ENCODE assay signal across 9 mouse cellular contexts in genomic region chr3:93130460-93130859, GRCm38 (mm10). TPM values are rescaled to one million over a fixed set of nuclear protein-coding genes. Genes with fewer than 3 reads are reported as not detected.
DNase-seq lines count a peak whose midpoint lies in the region; ATAC-seq and TF ChIP-seq lines count a peak whose summit lies in the region.
"Had no signal": no experiment of that assay in that cellular context is flagged by ENCODE, and none has a peak within 500 bp of the region (broad histone marks: within the 10 kb centered on the region; RNA-seq: fewer than 3 reads in every experiment).

No protein-coding gene starts in this region.

- no peak overlapping the region for H3K4me3 ChIP-seq in heart, embryonic 10.5 days
- no peak overlapping the region for H3K4me3 ChIP-seq in embryonic facial prominence, embryonic 12.5 days
- no peak overlapping the region for H3K4me3 ChIP-seq in hindbrain, embryonic 14.5 days (replicated peaks; ENCODE audit: low read length)
- H3K4me3 ChIP-seq in midbrain, embryonic 11.5 days (ENCODE audit: low read depth, low read length) = no peak overlapping the region
- no peak overlapping the region for H3K4me3 ChIP-seq in small intestine, adult 2 months (ENCODE audit: low read depth, low read length)
- H3K4me3 ChIP-seq: lung, embryonic 15.5 days had no signal

- H3K36me3 ChIP-seq in heart, embryonic 10.5 days = no peaks in the 10 kb centered on the region
- no peaks in the 10 kb centered on the region for H3K36me3 ChIP-seq in embryonic facial prominence, embryonic 12.5 days
- H3K36me3 ChIP-seq in hindbrain, embryonic 14.5 days (replicated peaks; ENCODE audit: control insufficient read depth, insufficient read depth) = no peaks in the 10 kb centered on the region
- H3K36me3 ChIP-seq in midbrain, embryonic 11.5 days (ENCODE audit: control insufficient read depth, insufficient read depth, low read length) = no peaks in the 10 kb centered on the region
- no peaks in the 10 kb centered on the region for H3K36me3 ChIP-seq in small intestine, adult 2 months (ENCODE audit: control insufficient read depth, insufficient read depth, low read length)
- H3K36me3 ChIP-seq: lung, embryonic 15.5 days had no signal

- 18% methylated on average over 3 of the region's 3 CpGs for WGBS in heart, embryonic 10.5 days
- WGBS in embryonic facial prominence, embryonic 12.5 days = 15% methylated on average over 3 of the region's 3 CpGs
- WGBS in hindbrain, embryonic 14.5 days = 13% methylated on average over 3 of the region's 3 CpGs
- WGBS in midbrain, embryonic 11.5 days = 24% methylated on average over 3 of the region's 3 CpGs
- 8% methylated on average over 3 of the region's 3 CpGs for WGBS in small intestine, adult 2 months

- H3K4me2 ChIP-seq in embryonic facial prominence, embryonic 12.5 days (replicated peaks) = no peak overlapping the region
- H3K4me2 ChIP-seq in hindbrain, embryonic 14.5 days (replicated peaks) = no peak overlapping the region
- no peak overlapping the region for H3K4me2 ChIP-seq in midbrain, embryonic 11.5 days
- H3K4me2 ChIP-seq: lung, embryonic 15.5 days had no signal

- ATAC-seq in embryonic facial prominence, embryonic 12.5 days (ENCODE audit: insufficient number of reproducible peaks, insufficient read depth, low FRiP score, low TSS enrichment) = 0 out of 2 replicates have a peak, but pooled peaks have one; percentile 58
- peak; percentile 85 for ATAC-seq in hindbrain, embryonic 14.5 days (ENCODE audit: low FRiP score)
- peak; percentile 72 for ATAC-seq in midbrain, embryonic 11.5 days (ENCODE audit: low FRiP score)

- H3K27ac ChIP-seq in heart, embryonic 10.5 days = no peak overlapping the region
- no peak overlapping the region for H3K27ac ChIP-seq in embryonic facial prominence, embryonic 12.5 days
- H3K27ac ChIP-seq in hindbrain, embryonic 14.5 days = no peak overlapping the region
- no peak overlapping the region for H3K27ac ChIP-seq in midbrain, embryonic 11.5 days (ENCODE audit: low read depth, low read length)
- H3K27ac ChIP-seq in small intestine, adult 2 months (ENCODE audit: insufficient read depth, low read depth, low read length) = no peak overlapping the region
- H3K27ac ChIP-seq: lung, embryonic 15.5 days had no signal

- no peaks in the 10 kb centered on the region for H3K27me3 ChIP-seq in heart, embryonic 10.5 days (ENCODE audit: insufficient read depth, poor library complexity, severe bottlenecking)
- no peaks in the 10 kb centered on the region for H3K27me3 ChIP-seq in embryonic facial prominence, embryonic 12.5 days
- no peaks in the 10 kb centered on the region for H3K27me3 ChIP-seq in hindbrain, embryonic 14.5 days (ENCODE audit: control insufficient read depth, insufficient read depth, low read length)
- no peaks in the 10 kb centered on the region for H3K27me3 ChIP-seq in midbrain, embryonic 11.5 days (ENCODE audit: control insufficient read depth, insufficient read depth, low read length)
- no peaks in the 10 kb centered on the region for H3K27me3 ChIP-seq in small intestine, adult 2 months (ENCODE audit: control insufficient read depth, insufficient read depth, low read length)
- H3K27me3 ChIP-seq: lung, embryonic 15.5 days had no signal

- H3K9ac ChIP-seq in embryonic facial prominence, embryonic 12.5 days = no peak overlapping the region
- no peak overlapping the region for H3K9ac ChIP-seq in hindbrain, embryonic 14.5 days
- no peak overlapping the region for H3K9ac ChIP-seq in midbrain, embryonic 11.5 days (ENCODE audit: low read length)
- H3K9ac ChIP-seq: lung, embryonic 15.5 days had no signal

- no peak for TF ChIP-seq POLR2A in small intestine, adult 2 months (IDR thresholded peaks at IDR 0.05; ENCODE audit: low read depth, low read length)

- H3K9me3 ChIP-seq in heart, embryonic 10.5 days = no peaks in the 10 kb centered on the region
- H3K9me3 ChIP-seq in embryonic facial prominence, embryonic 12.5 days = no peaks in the 10 kb centered on the region
- H3K9me3 ChIP-seq in hindbrain, embryonic 14.5 days (ENCODE audit: control insufficient read depth, low read length) = no peaks in the 10 kb centered on the region
- no peaks in the 10 kb centered on the region for H3K9me3 ChIP-seq in midbrain, embryonic 11.5 days (ENCODE audit: control insufficient read depth, low read length)
- H3K9me3 ChIP-seq: lung, embryonic 15.5 days had no signal

- peak; percentile 18 to 47 for DNase-seq in heart, adult 18-20 months
- no peak for DNase-seq in heart, embryonic 10.5 days (ENCODE audit: low spot score)
- DNase-seq in adrenal gland, postnatal 10 days = peak; percentile 66
- DNase-seq in hindbrain, embryonic 14.5 days (ENCODE audit: low spot score) = peak; percentile 80
- peak; percentile 23 to 49 for DNase-seq in layer of hippocampus, postnatal 36 days
- DNase-seq in midbrain, embryonic 11.5 days (ENCODE audit: low spot score, missing footprints) = peak; percentile 89

- TF ChIP-seq CTCF in small intestine, adult 2 months (IDR thresholded peaks at IDR 0.05; ENCODE audit: extremely low read depth, insufficient read length, insufficient replicate concordance, low read depth, low read length) = peak; percentile 66; the same call in 1 of the 2 replicates

- H3K4me1 ChIP-seq in heart, embryonic 10.5 days = no peaks in the 10 kb centered on the region
- no peaks in the 10 kb centered on the region for H3K4me1 ChIP-seq in embryonic facial prominence, embryonic 12.5 days
- H3K4me1 ChIP-seq in hindbrain, embryonic 14.5 days (replicated peaks; ENCODE audit: control insufficient read depth, insufficient read depth, low read length) = no peaks in the 10 kb centered on the region
- no peaks in the 10 kb centered on the region for H3K4me1 ChIP-seq in midbrain, embryonic 11.5 days (ENCODE audit: control insufficient read depth, insufficient read depth, low read length)
- H3K4me1 ChIP-seq in small intestine, adult 2 months (ENCODE audit: control insufficient read depth, insufficient read depth, insufficient read length, low read length) = no peaks in the 10 kb centered on the region

RNA-seq across cellular contexts. Expression of gene Crnn, which starts 14.1 kb away (rescaled TPM):
- total RNA-seq in heart, adult 18-20 months (2021) = not detected
- polyA plus RNA-seq in heart, embryonic 10.5 days (2016; fragmentation: Nextera tagmentation; extraction: Ambion mirVana) = not detected in 2 replicates
- not detected for total RNA-seq in adrenal gland, postnatal 10 days (2021)
- polyA plus RNA-seq in embryonic facial prominence, embryonic 12.5 days (2016; fragmentation: Nextera tagmentation; extraction: Ambion mirVana) = not detected in 2 replicates
- polyA plus RNA-seq in hindbrain, embryonic 14.5 days (2014; fragmentation: Nextera tagmentation; extraction: Ambion mirVana) = not detected in 2 replicates
- not detected for total RNA-seq in layer of hippocampus, postnatal 36 days (2021)
- polyA plus RNA-seq in midbrain, embryonic 11.5 days (2014; fragmentation: Nextera tagmentation; extraction: Ambion mirVana) = not detected in 2 replicates
- not detected in 2 replicates for polyA plus RNA-seq in small intestine, adult 2 months (2012; rRNA removed)
- polyA plus RNA-seq: lung, embryonic 15.5 days had no signal
